Mouse (Mus musculus) midbrain, embryonic 15.5 days (tissue): Measurements from ENCODE around the gene Ahcy. TPM values are rescaled to one million over a fixed set of nuclear protein-coding genes. Genes with fewer than 3 reads are reported as not detected.

ENCODE experiments used
- polyA plus RNA-seq: library from polyadenylated mRNA; unstranded; fragments of >200 nt; fragmentation: Nextera tagmentation; extraction: Ambion mirVana; gene quantifications from 2 replicates; pipeline ENCODE4 v1.2.1, GENCODE M21; 2015

The Ahcy gene
- polyA plus RNA-seq, 1 experiment from 2014 or later: 34.5 TPM

Other genes starting within 250 kb of the Ahcy start
- gene Eif2s2, start 181.6 kb downstream of the Ahcy start, polyA plus RNA-seq: 61.7 and 69.0 TPM in 2 replicates
- 0.08 TPM in 2 replicates for gene Gm14226, start 56.2 kb downstream of the Ahcy start, polyA plus RNA-seq
- 43.2 and 47.9 TPM in 2 replicates for gene Itch, start 59.0 kb upstream of the Ahcy start, polyA plus RNA-seq
- gene Dynlrb1, start 162.0 kb upstream of the Ahcy start, polyA plus RNA-seq: 700 and 732 TPM in 2 replicates
- 581 and 595 TPM in 2 replicates for gene Map1lc3a, start 201.8 kb upstream of the Ahcy start, polyA plus RNA-seq